Mouse (Mus musculus): ENCODE measurements at regions not wholly inside any gene's neighbourhood (a gene's known extent, or its start where the extent isn't known, plus 50 kb on each side); places are given as distances from the start of the nearest gene placed in this dataset.
"Not testable (repeated sequence)": the region's sequence is repeated elsewhere in the genome, so short reads cannot be mapped to it uniquely, and the experiment has no call there.

- DNase-seq = peak; percentile 83
Measured at GRCm38 (mm10) chr16:65629186-65629585, 66.7 kb upstream of the Chmp2b start.

- DNase-seq = no peak
Measured at GRCm38 (mm10) chr16:65631680-65632079, 69.2 kb upstream of the Chmp2b start.

GRCm38 (mm10) chr16:65646741-65647140, 84.2 kb upstream of the Chmp2b start:
- not testable (repeated sequence) for DNase-seq

- no peak for DNase-seq
Measured at GRCm38 (mm10) chr16:65649061-65649460, 86.5 kb upstream of the Chmp2b start.

- no peak for DNase-seq
Measured at GRCm38 (mm10) chr16:65655490-65655889, 93.0 kb upstream of the Chmp2b start.

- DNase-seq = no peak
Measured at GRCm38 (mm10) chr16:65657829-65658228, 95.3 kb upstream of the Chmp2b start.

- peak; percentile 22 for DNase-seq
Measured at GRCm38 (mm10) chr16:65664787-65665186, 102.3 kb upstream of the Chmp2b start.

GRCm38 (mm10) chr16:65672116-65672515, 109.6 kb upstream of the Chmp2b start:
- DNase-seq = no peak

GRCm38 (mm10) chr16:65683089-65683488, 120.6 kb upstream of the Chmp2b start:
- DNase-seq = no peak

GRCm38 (mm10) chr16:65683703-65684320, 121.3 kb upstream of the Chmp2b start:
- no peak for DNase-seq

GRCm38 (mm10) chr16:65693626-65694025, 121.4 kb upstream of the Vgll3 start:
- no peak for DNase-seq

- DNase-seq = no peak
Measured at GRCm38 (mm10) chr16:65715631-65716030, 99.4 kb upstream of the Vgll3 start.

GRCm38 (mm10) chr16:65718791-65719472, 96.1 kb upstream of the Vgll3 start:
- DNase-seq = no peak

- DNase-seq = no peak
Measured at GRCm38 (mm10) chr16:65720953-65721352, 94.1 kb upstream of the Vgll3 start.

GRCm38 (mm10) chr16:65725559-65726269, 89.3 kb upstream of the Vgll3 start:
- DNase-seq = no peak

- no peak for DNase-seq
Measured at GRCm38 (mm10) chr16:65726289-65726688, 88.8 kb upstream of the Vgll3 start.

- DNase-seq = no peak
Measured at GRCm38 (mm10) chr16:65729322-65729721, 85.7 kb upstream of the Vgll3 start.

- DNase-seq = no peak
Measured at GRCm38 (mm10) chr16:65739652-65740051, 75.4 kb upstream of the Vgll3 start.

GRCm38 (mm10) chr16:65742951-65743350, 72.1 kb upstream of the Vgll3 start:
- peak; percentile 0 for DNase-seq

GRCm38 (mm10) chr16:65755667-65756066, 59.4 kb upstream of the Vgll3 start:
- no peak for DNase-seq

Measured in lung, postnatal 36 days (tissue).